Mouse (Mus musculus) liver, embryonic 14.5 days (tissue): ENCODE data around the gene Ptprn2. TPM values are rescaled to one million over a fixed set of nuclear protein-coding genes. Genes with fewer than 3 reads are reported as not detected.

ENCODE experiments used
- ATAC-seq: fragments of 200-750 bp; cut with Nextera tagmentation; 2 replicates; pipeline ENCODE4 v1.8.0; 2017; ENCODE audit warnings: moderate number of reproducible peaks, mild to moderate bottlenecking, moderate library complexity; ENCODE audit not compliant: insufficient read depth
- DNase-seq, 3 experiments: peaks; one replicate each; pipeline ENCODE4 v3.0.0-alpha.2; 2012 to 2013; ENCODE audit warnings: low read depth in 3 of 3, low spot score in 3 of 3
- H3K27ac ChIP-seq: fragments of 300-500 bp; sonication (generic); 2 replicates; pipeline ENCODE4 v1.5.1; 2014; ENCODE audit warnings: moderate library complexity, mild to moderate bottlenecking, control low read depth, inconsistent platforms
- H3K27me3 ChIP-seq: fragments of 300-500 bp; sonication (generic); 2 replicates; pipeline ENCODE4 v1.6.1; 2014; ENCODE audit warnings: mild to moderate bottlenecking, low read length, moderate library complexity; ENCODE audit not compliant: control insufficient read depth, insufficient read depth
- H3K36me3 ChIP-seq: fragments of 300-500 bp; sonication (generic); replicated peaks from 2 replicates; pipeline ENCODE4 v1.6.1; 2014; ENCODE audit warnings: low read depth; ENCODE audit not compliant: control insufficient read depth, insufficient read depth
- H3K4me1 ChIP-seq, 2 experiments: fragments of 200-500 bp in 1 of 2; fragments of 300-500 bp in 1 of 2; sonication (generic) in 1 of 2; replicated peaks; 2 replicates each; pipeline ENCODE4 v1.6.1; 2012 to 2014; ENCODE audit warnings: antibody characterized with exemption in 1 of 2, inconsistent platforms in 1 of 2, low read length in 1 of 2; ENCODE audit not compliant: control insufficient read depth in 2 of 2, insufficient read depth in 2 of 2
- H3K4me2 ChIP-seq: fragments of 300-500 bp; sonication (generic); 2 replicates; pipeline ENCODE4 v1.6.1; 2014; ENCODE audit warnings: low read depth, mild to moderate bottlenecking, control low read depth, moderate library complexity
- H3K4me3 ChIP-seq, 2 experiments: fragments of 200-500 bp in 1 of 2; fragments of 300-500 bp in 1 of 2; sonication (generic) in 1 of 2; 2 replicates each; pipeline ENCODE4 v1.5.1; 2012 to 2014; ENCODE audit warnings: low read depth in 2 of 2, low read length in 2 of 2, mild to moderate bottlenecking in 2 of 2, control low read depth in 1 of 2, inconsistent platforms in 1 of 2, moderate library complexity in 1 of 2; ENCODE audit not compliant: insufficient read depth in 1 of 2
- H3K9ac ChIP-seq: fragments of 300-500 bp; sonication (generic); replicated peaks from 2 replicates; pipeline ENCODE4 v1.6.1; 2014; ENCODE audit warnings: mild to moderate bottlenecking, control low read depth, moderate library complexity
- H3K9me3 ChIP-seq: fragments of 300-500 bp; sonication (generic); 2 replicates; pipeline ENCODE4 v1.6.1; 2016; ENCODE audit warnings: low read length, mixed read lengths; ENCODE audit not compliant: control insufficient read depth
- CTCF ChIP-seq: IDR thresholded peaks from 2 replicates; pipeline ENCODE4 v1.5.1; 2016; ENCODE audit warnings: antibody characterized with exemption, low read depth, control low read depth
- EP300 ChIP-seq: IDR thresholded peaks from 2 replicates; pipeline ENCODE4 v1.6.1; 2016; ENCODE audit warnings: antibody characterized with exemption, low read depth
- WGBS: fragments of 180-500 bp; shearing (Covaris S2); extraction: QIAGEN DNeasy Blood & Tissue Kit; methylation state at CpG from one replicate; pipeline ENCODE4 v1.1.7; 2014; ENCODE audit not compliant: insufficient replicate concordance; 5-methylcytosine and 5-hydroxymethylcytosine counted together
- polyA plus RNA-seq, 2 experiments: library from polyadenylated mRNA; depleted of rRNA in 1 of 2; stranded (reverse) in 1 of 2; unstranded in 1 of 2; fragments of >200 nt; fragmentation: Nextera tagmentation in 1 of 2; extraction: Ambion mirVana in 1 of 2; gene quantifications; 2 replicates each; pipeline versions ENCODE4 v1.2.1 to v1.2.3; 2012 to 2014

Ptprn2 gene
- polyA plus RNA-seq, 2 experiments, result 0.04 TPM; not detected in 1

GRCm38 (mm10) chr12:116619868-116620267 lies 134.3 kb downstream of the Ptprn2 start:
- Histone ChIP-seq H3K27me3 (no peaks in the 10 kb centered on the region), H3K9me3 (no peaks in the 10 kb centered on the region), H3K4me3 (no peak overlapping the region), H3K9ac (no peak overlapping the region), H3K27ac (no peak overlapping the region), H3K36me3 (no peaks in the 10 kb centered on the region), H3K4me2 (no peak overlapping the region), H3K4me1 (no peaks in the 10 kb centered on the region)
- DNase-seq, result peak in 1 of 3 experiments; percentile 7
- WGBS, result 38% methylated on average over 5 of the region's 5 CpGs
- ATAC-seq, result no peak
- no peak for TF ChIP-seq EP300
- TF ChIP-seq CTCF, result peak; percentile 68

DNA sequence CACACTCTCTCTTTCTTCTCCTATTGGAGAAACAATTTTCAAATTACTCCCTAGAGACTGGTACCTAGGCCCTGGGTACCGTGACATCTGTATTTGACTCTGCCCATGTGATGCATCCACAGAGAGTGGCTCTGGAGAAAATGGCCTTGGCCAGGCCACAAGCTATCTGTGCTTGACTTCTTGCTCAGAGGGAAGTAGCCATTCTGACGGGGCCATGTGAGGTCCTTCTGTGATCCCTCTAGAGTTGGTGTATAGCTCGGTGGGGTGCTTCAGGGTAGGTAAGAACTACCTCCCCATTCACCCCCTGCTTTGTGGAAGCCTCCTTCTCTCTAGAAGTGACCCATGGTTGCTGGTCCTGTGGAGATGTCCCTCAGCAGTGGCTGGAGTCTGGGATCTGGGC lies 134.8 kb downstream of the Ptprn2 start:
- Histone ChIP-seq H3K36me3 (no peaks in the 10 kb centered on the region), H3K9ac (no peak overlapping the region), H3K4me3 (no peak overlapping the region), H3K4me1 (no peaks in the 10 kb centered on the region), H3K9me3 (no peaks in the 10 kb centered on the region), H3K4me2 (no peak overlapping the region), H3K27ac (no peak overlapping the region), H3K27me3 (no peaks in the 10 kb centered on the region)
- ATAC-seq (no peak), DNase-seq (no peak)
- WGBS, result 53% methylated on average over 3 of the region's 3 CpGs
- TF ChIP-seq CTCF (no peak), EP300 (no peak)

GRCm38 (mm10) chr12:116621325-116622040 lies 136.0 kb downstream of the Ptprn2 start:
- H3K27me3 ChIP-seq, result no peaks in the 10 kb centered on the region
- no peak for DNase-seq
- no peaks in the 10 kb centered on the region for H3K4me1 ChIP-seq
- TF ChIP-seq EP300 (no peak), CTCF (no peak)
- H3K27ac ChIP-seq, result no peak overlapping the region
- 54% methylated on average over 10 of the region's 10 CpGs for WGBS
- H3K9ac ChIP-seq, result no peak overlapping the region
- no peak overlapping the region for H3K4me3 ChIP-seq
- H3K36me3 ChIP-seq, result no peaks in the 10 kb centered on the region
- ATAC-seq, result no peak
- H3K4me2 ChIP-seq, result no peak overlapping the region
- H3K9me3 ChIP-seq, result no peaks in the 10 kb centered on the region

GRCm38 (mm10) chr12:116622665-116623387 lies 137.3 kb downstream of the Ptprn2 start:
- Histone ChIP-seq H3K36me3 (no peaks in the 10 kb centered on the region), H3K27me3 (no peaks in the 10 kb centered on the region), H3K4me3 (no peak overlapping the region), H3K27ac (no peak overlapping the region), H3K4me1 (no peaks in the 10 kb centered on the region), H3K4me2 (no peak overlapping the region), H3K9me3 (no peaks in the 10 kb centered on the region), H3K9ac (no peak overlapping the region)
- TF ChIP-seq EP300 (no peak), CTCF (no peak)
- ATAC-seq (no peak), DNase-seq (no peak)
- 46% methylated on average over 6 of the region's 6 CpGs for WGBS
